Mouse (Mus musculus): Measurements from ENCODE around the gene Btnl1.

- no peak for TF ChIP-seq CTCF (IDR thresholded peaks at IDR 0.05; ENCODE audit: low read depth, low read length)
- TF ChIP-seq POLR2A (IDR thresholded peaks at IDR 0.05; ENCODE audit: extremely low read depth, insufficient read depth, low read length), result no peak
Observed at GRCm38 (mm10) chr17:34381876-34382275, 4.9 kb downstream of the Btnl1 start.

Data from liver, adult 2 months (tissue).